Mouse (Mus musculus) hindlimb bud, embryonic 11.5 days (tissue): ENCODE results near the gene Map4.
"Not testable (repeated sequence)": the region's sequence is repeated elsewhere in the genome, so short reads cannot be mapped to it uniquely, and the experiment has no call there.

ENCODE experiments used
- DNase-seq: peaks from one replicate; pipeline ENCODE4 v3.0.0-alpha.2; 2012; ENCODE audit warnings: low read depth, low spot score; ENCODE audit errors: extremely low spot score

The Map4 gene

GRCm38 (mm10) chr9:110060761-110061160, 129.5 kb downstream of the Map4 start:
- no peak for DNase-seq

GRCm38 (mm10) chr9:110062405-110062804, 131.1 kb downstream of the Map4 start:
- no peak for DNase-seq

GRCm38 (mm10) chr9:110062861-110063260, 131.6 kb downstream of the Map4 start:
- DNase-seq = no peak

DNA sequence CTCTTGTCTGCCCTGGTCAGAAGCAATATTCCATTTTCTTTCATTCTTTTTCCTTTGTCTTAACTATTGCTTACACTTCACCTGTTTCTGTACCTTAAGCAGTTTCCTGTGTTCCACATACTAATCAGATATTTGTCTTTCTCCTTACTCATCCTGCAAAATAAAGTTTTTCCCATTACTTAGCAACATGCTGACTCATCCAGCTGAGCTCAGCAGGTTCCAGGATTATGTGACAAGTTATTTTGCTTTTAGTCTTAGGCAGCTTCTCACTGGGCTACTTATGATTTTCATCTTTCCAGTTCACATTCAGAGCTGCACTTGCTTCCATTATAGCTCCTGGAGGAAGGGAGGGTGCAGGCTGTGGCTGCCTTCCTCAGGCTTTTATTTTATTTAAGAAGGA, 133.4 kb downstream of the Map4 start:
- DNase-seq = no peak

DNA sequence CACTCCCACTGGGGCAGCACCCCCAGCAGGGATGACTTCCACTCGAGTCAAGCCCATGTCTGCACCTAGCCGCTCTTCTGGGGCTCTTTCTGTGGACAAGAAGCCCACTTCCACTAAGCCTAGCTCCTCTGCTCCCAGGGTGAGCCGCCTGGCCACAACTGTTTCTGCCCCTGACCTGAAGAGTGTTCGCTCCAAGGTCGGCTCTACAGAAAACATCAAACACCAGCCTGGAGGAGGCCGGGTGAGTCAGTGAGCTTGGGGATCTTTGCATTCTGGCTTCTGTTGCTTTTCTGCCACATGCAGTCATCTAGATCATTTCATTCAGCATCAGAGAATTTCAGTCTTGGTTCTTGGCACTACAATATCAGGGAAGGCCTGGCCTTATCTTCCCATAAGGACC, 137.5 kb downstream of the Map4 start:
- DNase-seq = no peak

DNA sequence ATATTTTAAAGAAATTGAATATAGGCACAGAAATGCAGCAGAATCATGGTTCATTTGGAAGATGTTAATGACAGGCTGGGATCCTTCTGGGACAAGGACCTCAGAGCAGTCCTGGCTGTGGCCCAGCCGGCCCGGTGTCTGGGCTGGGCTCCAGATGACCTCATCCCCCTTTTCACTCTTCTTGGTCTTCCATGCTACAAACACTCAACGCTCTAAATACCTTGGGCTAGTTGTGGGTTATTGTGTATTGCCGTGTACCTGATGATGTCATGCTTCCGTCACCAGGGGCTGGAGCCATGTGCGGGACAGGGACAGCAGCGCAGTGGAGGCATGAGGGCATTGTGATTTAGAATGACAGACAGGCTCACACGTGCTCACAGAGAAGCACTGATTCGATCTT, 139.1 kb downstream of the Map4 start:
- no peak for DNase-seq

DNA sequence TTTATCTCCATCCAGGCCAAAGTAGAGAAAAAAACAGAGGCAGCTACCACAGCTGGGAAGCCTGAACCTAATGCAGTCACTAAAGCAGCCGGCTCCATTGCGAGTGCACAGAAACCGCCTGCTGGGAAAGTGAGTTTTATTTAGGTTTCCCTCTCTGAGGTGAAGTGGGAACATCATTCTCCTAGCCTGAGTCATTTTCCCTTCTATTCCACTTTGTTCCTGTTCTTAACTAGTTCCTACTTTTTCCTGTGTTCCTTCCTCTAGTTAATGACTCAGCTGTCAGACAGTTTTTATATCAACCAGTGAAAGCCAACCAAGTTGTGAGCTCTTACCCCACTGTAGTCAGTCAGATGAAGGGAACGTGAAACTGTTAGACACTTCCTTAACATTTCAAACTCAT, 139.8 kb downstream of the Map4 start:
- DNase-seq = no peak

DNA sequence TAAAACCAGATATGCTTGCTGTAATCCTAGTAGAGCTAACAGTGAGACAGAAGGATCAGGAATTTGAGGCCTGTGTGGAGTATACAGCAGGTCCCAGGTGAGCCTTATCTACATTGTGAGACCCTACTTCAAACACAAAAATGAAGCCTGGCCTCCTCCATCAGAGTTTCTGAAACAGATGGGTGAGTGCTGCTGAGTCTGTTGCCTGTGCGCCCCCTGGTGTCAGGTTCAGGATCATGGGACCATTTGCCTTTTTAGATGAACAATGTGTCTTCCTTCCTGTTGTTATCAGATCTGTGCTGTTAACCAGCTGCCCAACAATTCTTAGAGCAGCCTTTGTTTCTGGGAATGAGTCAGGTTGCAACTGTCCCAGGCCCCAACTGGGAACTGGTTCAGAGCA, 140.6 kb downstream of the Map4 start:
- DNase-seq = peak; percentile 10

DNA sequence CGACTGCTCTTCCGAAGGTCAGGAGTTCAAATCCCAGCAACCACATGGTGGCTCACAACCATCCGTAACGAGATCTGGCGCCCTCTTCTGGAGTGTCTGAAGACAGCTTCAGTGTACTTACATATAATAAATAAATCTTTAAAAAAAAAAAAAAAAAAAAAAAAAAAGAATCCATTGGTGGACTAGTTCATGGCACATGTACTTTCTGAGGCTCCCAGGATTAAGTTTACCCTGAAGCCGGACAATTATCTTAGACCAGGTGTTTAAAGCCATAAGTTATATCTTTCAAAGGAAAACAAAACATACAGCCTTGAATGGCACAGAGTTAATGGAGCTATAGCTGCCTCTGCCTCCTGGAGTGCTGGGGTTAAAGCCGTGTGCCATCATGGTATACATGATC, 145.2 kb downstream of the Map4 start:
- not testable (repeated sequence) for DNase-seq

DNA sequence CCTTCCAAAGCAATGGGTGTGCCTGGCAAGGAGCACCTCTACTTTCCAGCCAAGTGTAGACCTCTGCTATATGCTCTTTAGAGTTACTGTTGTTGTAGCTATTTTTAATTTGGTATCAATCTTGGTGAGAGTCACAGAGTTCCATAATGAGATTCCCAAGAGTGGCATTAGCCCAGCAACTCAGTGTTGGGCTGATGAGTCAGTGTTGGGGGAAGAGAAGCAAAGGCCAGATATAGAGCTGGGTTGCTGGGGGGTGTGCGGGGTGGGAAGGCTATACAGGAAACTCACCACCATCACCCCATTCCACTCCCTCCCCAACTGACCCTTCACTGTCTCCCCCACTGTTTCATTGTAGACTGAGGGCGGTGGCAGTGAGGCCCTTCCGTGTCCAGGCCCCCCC, 149.8 kb downstream of the Map4 start:
- no peak for DNase-seq

DNA sequence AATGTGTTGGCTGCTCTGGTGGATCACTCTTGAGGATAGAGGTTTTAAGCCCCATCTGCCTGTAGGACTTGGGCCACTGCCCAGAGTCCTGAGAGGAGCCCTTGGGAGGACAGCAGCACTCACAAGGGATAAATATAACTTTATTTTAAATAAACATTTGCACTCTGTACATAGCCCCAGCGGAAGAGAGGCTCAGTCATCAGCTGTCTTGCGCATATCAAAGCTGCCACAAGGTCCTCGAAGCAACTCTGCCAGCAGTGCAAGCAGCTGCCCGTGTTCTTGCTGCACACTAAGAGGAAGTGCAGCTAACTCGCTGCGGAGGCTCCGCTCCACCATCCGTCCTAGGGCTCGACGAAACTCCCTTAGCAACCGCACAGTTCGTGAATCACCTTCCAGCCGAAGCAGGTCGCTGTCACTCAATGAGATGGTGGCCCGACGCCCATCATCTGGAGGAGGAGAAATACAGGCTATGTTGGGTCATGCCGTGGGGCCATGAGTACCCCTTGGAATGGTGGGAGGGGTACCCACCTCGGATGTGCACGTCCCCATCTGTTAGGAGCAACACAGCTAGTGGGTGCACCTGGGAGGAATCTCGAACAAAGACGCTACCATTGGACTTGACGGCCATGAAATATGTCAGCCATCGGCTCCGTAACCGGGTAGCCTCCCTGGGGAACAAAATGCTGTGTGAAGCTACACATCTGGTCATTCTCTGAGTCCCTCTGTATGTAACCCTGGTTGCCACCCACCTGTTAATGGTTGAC, 153.1 kb downstream of the Map4 start:
- DNase-seq = no peak

DNA sequence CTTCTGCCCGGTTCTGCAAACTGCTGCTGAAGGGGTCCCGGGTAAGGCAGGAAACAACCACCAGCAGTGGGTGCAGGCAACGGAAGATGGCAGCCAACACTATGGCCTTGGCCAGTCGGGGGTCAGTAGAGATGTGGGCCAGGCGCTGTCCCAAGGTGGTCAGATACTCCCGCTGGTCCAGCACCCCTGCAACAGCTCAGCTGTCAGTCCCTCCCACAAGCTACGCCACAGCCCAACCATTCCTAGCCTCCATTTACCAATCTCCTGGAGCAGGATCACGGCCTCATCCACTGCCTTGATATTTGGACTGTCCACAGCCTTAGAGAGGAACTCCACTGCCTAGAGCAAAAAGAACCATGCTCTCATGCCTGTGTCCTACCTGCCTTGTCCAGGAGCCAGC, 154.4 kb downstream of the Map4 start:
- no peak for DNase-seq

- no peak for DNase-seq
Measured at GRCm38 (mm10) chr9:110093303-110093702, 162.0 kb downstream of the Map4 start.

GRCm38 (mm10) chr9:110094761-110095160, 163.5 kb downstream of the Map4 start:
- no peak for DNase-seq

DNA sequence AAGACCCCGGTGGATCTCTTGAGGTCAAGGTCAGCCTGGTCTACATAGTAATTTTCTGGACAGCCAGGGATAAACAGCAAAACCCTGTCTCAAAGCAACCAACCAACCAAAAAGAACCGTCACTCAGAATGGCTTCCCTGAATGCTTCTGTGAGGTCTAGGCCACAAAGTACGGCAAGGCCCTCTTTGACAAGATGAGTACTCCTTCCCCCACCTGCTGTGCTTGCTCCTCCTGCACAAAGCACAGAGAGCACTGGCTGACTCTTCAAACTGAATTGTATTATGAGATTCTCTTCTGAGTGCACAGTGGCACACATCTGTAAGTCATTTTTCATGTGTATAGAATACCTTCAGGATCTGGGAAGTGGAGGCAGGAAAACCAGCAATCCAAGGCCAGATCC, 166.5 kb downstream of the Map4 start:
- DNase-seq = no peak

DNA sequence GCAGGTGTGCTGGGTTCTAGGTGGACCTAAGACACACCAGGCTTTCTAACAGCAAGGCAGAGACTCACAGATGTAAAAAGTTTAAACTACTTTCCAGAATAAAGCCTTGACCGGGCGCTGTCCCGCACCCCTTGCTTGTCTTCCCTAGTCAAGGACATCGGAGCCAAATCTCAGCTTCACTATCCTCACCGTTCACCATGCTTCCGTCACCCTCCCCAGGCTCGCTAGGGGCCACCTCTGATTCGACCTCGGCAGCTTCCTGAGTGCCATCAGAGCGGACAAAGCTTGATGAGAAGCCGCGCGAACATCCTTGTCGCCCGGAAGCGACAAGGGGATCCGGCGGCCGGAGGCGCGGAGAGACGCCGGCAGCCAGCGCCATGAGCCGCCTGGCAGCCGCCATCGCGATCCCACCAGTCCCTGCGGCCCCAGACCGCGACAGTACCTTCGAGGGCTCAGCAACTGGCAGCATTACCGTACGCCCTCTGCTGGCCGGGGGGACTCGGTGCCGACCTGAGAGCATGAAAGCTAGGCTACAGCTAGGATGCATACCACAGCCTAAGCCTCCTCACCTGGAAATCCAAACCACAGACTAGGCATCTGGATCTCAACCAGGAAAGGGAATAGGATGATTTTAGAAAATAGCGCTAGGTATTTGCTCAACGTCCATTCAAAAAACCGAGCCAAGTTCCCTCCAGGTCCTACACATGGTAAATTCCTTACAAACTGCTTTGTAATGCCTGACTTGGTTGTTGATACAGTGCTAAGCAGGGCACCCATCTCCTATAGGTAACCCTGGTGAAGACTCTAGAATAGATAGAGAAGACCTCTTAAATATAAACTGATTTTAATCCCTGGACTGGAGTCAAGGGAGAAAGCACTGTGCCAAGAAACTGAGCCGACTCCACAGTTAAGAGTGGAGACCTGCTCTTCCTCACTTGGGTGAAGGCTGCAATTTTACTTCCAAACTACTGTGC, 169.7 kb downstream of the Map4 start:
- peak; percentile 47 for DNase-seq

GRCm38 (mm10) chr9:110116353-110116976, 185.2 kb downstream of the Map4 start:
- DNase-seq = no peak

DNA sequence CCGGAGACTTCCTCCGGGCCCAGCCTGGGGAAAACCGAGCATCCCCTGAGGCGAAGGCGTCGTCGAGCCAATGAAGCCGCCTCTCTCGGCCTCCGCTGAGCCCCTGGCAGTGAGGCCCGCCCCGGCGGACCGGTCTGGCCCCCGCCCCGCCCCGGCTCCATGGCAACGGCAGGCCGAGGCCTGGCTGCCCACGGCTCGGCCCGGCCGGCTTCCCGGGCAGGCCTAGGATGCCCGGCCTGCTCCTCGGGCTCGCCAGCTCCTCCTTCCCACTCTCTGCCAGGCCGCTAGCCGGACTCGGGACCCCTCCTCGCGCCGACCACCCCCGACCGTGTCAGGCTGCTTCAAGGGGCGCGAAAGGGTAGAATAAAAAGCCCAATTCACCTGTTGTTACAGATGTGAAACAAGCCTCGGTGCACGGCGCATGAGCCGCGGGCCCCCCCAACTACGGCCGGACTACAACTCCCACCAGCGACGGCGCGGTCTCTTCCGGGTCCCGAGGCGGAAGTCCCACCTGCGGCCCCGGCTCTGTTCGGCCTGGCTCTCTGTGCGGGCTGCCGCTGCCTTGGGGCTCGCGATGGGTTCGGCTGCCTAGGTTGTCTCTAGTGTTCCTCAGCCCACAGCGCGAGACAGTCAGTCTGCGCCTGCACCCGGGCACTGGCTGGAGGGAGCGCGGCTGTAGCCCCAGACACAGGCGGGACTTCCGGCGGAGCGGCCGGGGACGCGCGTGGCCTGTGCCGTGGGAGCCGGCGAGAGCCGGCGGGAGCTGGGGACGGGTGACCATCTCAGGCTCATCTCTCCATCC, 185.9 kb downstream of the Map4 start, which contains the start of gene Smarcc1:
Gene Smarcc1 (plus strand): TSS at position 732 of the 802 bp plus-strand sequence.
- peak; percentile 58 for DNase-seq

DNA sequence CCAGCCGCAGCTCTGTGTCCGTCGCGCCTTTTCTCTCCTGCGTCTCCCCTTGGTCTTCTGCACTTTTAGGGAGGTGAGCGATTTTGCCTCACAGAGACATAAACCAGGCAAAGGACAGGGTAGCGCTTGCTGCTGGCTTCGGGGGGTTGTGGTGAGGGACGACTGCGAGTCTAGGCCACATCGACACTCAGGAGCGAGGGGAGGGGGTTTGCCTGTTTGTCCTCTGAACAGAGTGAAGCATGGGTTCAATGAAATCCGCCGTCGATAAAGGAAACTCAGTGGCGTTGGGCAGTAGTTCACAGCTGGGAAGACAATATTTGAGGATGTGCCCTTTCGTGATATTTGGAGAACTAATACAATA, 186.5 kb downstream of the Map4 start, which contains the start of gene Dhx30:
Gene Dhx30 (minus strand): TSS at position 52 of the 361 bp plus-strand sequence.
- no peak for DNase-seq

DNA sequence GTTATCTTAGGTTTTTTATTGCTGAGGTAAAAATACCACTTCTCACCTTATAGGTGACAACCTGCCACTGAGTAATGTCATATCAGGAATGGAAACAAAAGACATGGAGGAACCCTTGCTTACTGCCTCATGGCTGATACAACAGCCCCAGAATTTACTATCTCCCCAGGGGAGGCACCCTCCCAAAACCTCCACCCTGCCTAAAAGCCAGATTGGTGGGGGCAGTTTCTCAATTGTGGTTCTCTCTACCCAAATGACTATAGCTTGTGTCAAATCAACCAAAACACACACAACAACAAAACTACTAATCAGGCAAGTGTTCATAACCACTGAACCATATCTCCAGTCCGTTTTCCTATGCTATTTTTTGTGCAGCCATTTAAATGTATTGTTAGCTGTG, 187.0 kb downstream of the Map4 start:
- no peak for DNase-seq

DNA sequence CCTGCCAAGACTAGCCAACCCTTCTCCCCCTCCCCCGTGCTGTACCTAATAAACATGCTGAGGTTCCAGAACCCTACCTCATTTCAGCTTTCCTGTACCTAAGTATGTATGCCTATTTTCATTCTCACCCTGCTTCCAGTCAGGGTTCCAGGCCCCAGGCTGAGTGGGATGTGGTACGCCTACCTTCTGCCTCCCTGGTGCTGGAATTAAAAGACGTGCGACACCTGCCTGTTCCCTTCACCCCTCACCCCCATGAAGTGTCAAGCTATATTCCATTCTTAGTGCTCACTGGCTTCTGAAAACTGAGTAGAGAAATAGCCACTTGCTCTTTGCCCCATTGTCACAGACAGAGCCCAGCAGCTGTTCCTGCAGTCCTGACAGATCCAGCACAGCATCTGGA, 190.2 kb downstream of the Map4 start:
- DNase-seq = no peak
